Mouse (Mus musculus) granulocyte monocyte progenitor cell, adult 5-6 weeks (primary cell): ENCODE measurements around the gene Asb9. TPM values are rescaled to one million over a fixed set of nuclear protein-coding genes. Genes with fewer than 3 reads are reported as not detected.

Experiments used
- ATAC-seq: replicated peaks from 2 replicates; pipeline ENCODE4 v1.8.0; 2016; ENCODE audit warnings: mild to moderate bottlenecking, moderate TSS enrichment, inconsistent platforms; ENCODE audit not compliant: poor library complexity, severe bottlenecking
- total RNA-seq, 2 experiments: library from RNA; stranded (forward) in 1 of 2; stranded (reverse) in 1 of 2; fragments of 200-712, 200-1000 nt in 1 of 2; fragments of >200 nt in 1 of 2; fragmentation: Nextera tagmentation in 1 of 2; gene quantifications; 2 replicates each; pipeline ENCODE4 v1.2.3; 2014 to 2017

Asb9 gene
- total RNA-seq (2014; fragmentation: Nextera tagmentation): not detected in 2 replicates
- total RNA-seq (2017): not detected in 2 replicates

- ATAC-seq: no peak
Measured at GRCm38 (mm10) chrX:164505709-164506498, at the start of gene Asb9. Asb9 (plus strand) TSS chrX:164506327.

GRCm38 (mm10) chrX:164459205-164459878, 46.8 kb upstream of the Asb9 start:
- peak; percentile 56 for ATAC-seq

- ATAC-seq: no peak
Measured at GRCm38 (mm10) chrX:164502258-164502657, 3.9 kb upstream of the Asb9 start.

GRCm38 (mm10) chrX:164507068-164507467, 941 bp downstream of the Asb9 start:
- no peak for ATAC-seq

GRCm38 (mm10) chrX:164508728-164509127, 2.6 kb downstream of the Asb9 start:
- ATAC-seq: no peak

GRCm38 (mm10) chrX:164522138-164522537, 16.0 kb downstream of the Asb9 start:
- ATAC-seq: no peak

GRCm38 (mm10) chrX:164526566-164526965, 20.4 kb downstream of the Asb9 start:
- ATAC-seq: no peak

GRCm38 (mm10) chrX:164541436-164542317, 35.5 kb downstream of the Asb9 start:
- ATAC-seq: no peak; the same call in 1 of the 2 replicates

GRCm38 (mm10) chrX:164570195-164570594, 64.1 kb downstream of the Asb9 start:
- no peak for ATAC-seq

- no peak for ATAC-seq
Measured at GRCm38 (mm10) chrX:164576967-164577366, 70.8 kb downstream of the Asb9 start.

Other genes starting within 250 kb of the Asb9 start
- 4.7 and 5.5 TPM in 2 replicates for gene Bmx, start 248.1 kb upstream of the Asb9 start, total RNA-seq (2014; fragmentation: Nextera tagmentation)
- gene Bmx, start 248.1 kb upstream of the Asb9 start, total RNA-seq (2017): 5.0 and 10.1 TPM in 2 replicates
- 3.6 TPM in 1 of 2 replicates, not detected in the other for gene Pir, start 237.0 kb upstream of the Asb9 start, total RNA-seq (2014; fragmentation: Nextera tagmentation)
- gene Pir, start 237.0 kb upstream of the Asb9 start, total RNA-seq (2017): 2.5 TPM in 1 of 2 replicates, not detected in the other
- not detected in 2 replicates for gene Vegfd, start 132.9 kb upstream of the Asb9 start, total RNA-seq (2014; fragmentation: Nextera tagmentation)
- not detected in 2 replicates for gene Vegfd, start 132.9 kb upstream of the Asb9 start, total RNA-seq (2017)
- 22.1 and 22.2 TPM in 2 replicates for gene Piga, start 86.5 kb upstream of the Asb9 start, total RNA-seq (2014; fragmentation: Nextera tagmentation)
- gene Piga, start 86.5 kb upstream of the Asb9 start, total RNA-seq (2017): 15.0 and 19.9 TPM in 2 replicates
- gene Asb11, start 69.3 kb upstream of the Asb9 start, total RNA-seq (2014; fragmentation: Nextera tagmentation): not detected in 2 replicates
- gene Asb11, start 69.3 kb upstream of the Asb9 start, total RNA-seq (2017): 0.72 TPM in 1 of 2 replicates, not detected in the other